Comparison of ENCODE assay signal across 26 mouse cellular contexts in the genomic region with DNA sequence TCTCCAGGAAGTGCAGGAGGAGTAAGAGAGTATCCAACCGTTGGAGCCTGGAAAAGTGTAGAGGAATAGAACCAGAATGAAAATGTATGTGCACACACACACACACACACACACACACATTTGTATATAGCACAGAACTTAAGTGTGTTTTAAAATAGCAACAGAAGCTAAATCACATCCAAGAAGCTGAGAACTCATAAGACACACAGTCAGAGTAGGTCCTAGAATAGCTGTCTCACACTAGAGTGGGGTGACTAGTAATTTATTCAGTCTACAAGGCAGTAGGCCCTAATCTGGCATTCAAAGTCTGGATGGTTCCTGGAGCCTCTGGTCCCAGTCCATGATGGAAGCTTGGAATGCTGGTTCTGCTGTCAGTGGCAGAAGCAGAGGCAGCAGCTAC. TPM values are rescaled to one million over a fixed set of nuclear protein-coding genes. Genes with fewer than 3 reads are reported as not detected.
A peak's percentile ranks its signal among the peaks of the same experiment; 100 is the strongest.
DNase-seq lines count a peak whose midpoint lies in the region; ATAC-seq lines count a peak whose summit lies in the region.
"Had no signal": no experiment of that assay in that cellular context is flagged by ENCODE, and none has a peak within 500 bp of the region (broad histone marks: within the 10 kb centered on the region; RNA-seq: fewer than 3 reads in every experiment).

No protein-coding gene starts in this region.

- ATAC-seq in frontal cortex, adult (ENCODE audit: low TSS enrichment), result peak; percentile 86
- ATAC-seq: forebrain, embryonic 13.5 days; forebrain, embryonic 15.5 days had no signal

- no peak for DNase-seq in frontal cortex, postnatal 14 days (ENCODE audit: low spot score in 2 of 2)
- DNase-seq in right cerebral cortex, postnatal 10 days (ENCODE audit: low spot score in 2 of 2), result peak; percentile 28 to 37
- no peak for DNase-seq in right cerebral cortex, postnatal 4 days
- peak; percentile 3 to 14 for DNase-seq in frontal cortex, adult 2 months (ENCODE audit: extremely low spot score in 1 of 2, low spot score in 1 of 2)
- peak; percentile 46 for DNase-seq in telencephalon, adult 2 months (ENCODE audit: low read depth, low spot score)
- DNase-seq in heart, postnatal 14 days, result no peak
- DNase-seq in c-Kit-positive CD71-positive TER-119-positive erythroid progenitor cells, embryonic 14.5 days (ENCODE audit: low spot score), result no peak
- DNase-seq: adrenal gland, adult 2 months; adrenal gland, postnatal 10 days; adrenal gland, postnatal 25 days; cerebellum, adult 11 months; cerebellum, adult 18-20 months; cerebellum, adult 8-10 months; cerebellum, adult 9-11 months; cerebellum, postnatal 25 days had no signal

- intact Hi-C loops in heart, postnatal 14 days (cut with DNase I), result no loop called here

RNA-seq across cellular contexts. Expression of gene Fcrl5, which starts 5.0 kb away (rescaled TPM):
- polyA plus RNA-seq in frontal cortex, adult 2 months (2012; rRNA removed), result not detected in 2 replicates
- total RNA-seq in heart, postnatal 14 days (2021), result not detected
- total RNA-seq: adrenal gland, adult 2 months; adrenal gland, postnatal 10 days; adrenal gland, postnatal 25 days; adrenal gland, postnatal 4 days; MEL had no signal
- polyA plus RNA-seq: adrenal gland, adult 2 months; C2C12; cortical plate, adult 2 months; embryonic facial prominence, embryonic 10.5 days; embryonic facial prominence, embryonic 12.5 days; embryonic facial prominence, embryonic 14.5 days; forebrain, embryonic 11.5 days; forebrain, embryonic 13.5 days; forebrain, embryonic 15.5 days had no signal

Comparison
In these comparisons a context has a peak if more than half of its experiments do, and no peak if none do; other contexts are left out.
1. DNase-seq: peak in right cerebral cortex, postnatal 10 days (2 of 2), frontal cortex, adult 2 months (2 of 2) and telencephalon, adult 2 months (single experiment); none in frontal cortex, postnatal 14 days (0 of 2), right cerebral cortex, postnatal 4 days (single experiment), heart, postnatal 14 days (0 of 2) and c-Kit-positive CD71-positive TER-119-positive erythroid progenitor cells, embryonic 14.5 days (single experiment).